Mouse (Mus musculus) layer of hippocampus, adult 2 months (tissue): ENCODE measurements around the gene Bcap31. TPM values are rescaled to one million over a fixed set of nuclear protein-coding genes. Genes with fewer than 3 reads are reported as not detected.

Experiments used
- DNase-seq, 2 experiments: peaks; one replicate each; pipeline ENCODE4 v3.0.0; 2022; ENCODE audit warnings: low spot score in 2 of 2
- H3K27ac ChIP-seq: fragments of 200-600 bp; 2 replicates; pipeline ENCODE4 v1.8.1; 2022
- H3K4me3 ChIP-seq: fragments of 200-600 bp; 2 replicates; pipeline ENCODE4 v1.8.1; 2022; ENCODE audit warnings: mild to moderate bottlenecking
- CTCF ChIP-seq: fragments of 200-600 bp; conservative IDR thresholded peaks from 2 replicates; pipeline ENCODE4 v1.8.1; 2022; ENCODE audit warnings: antibody characterized with exemption, mild to moderate bottlenecking, moderate library complexity
- total RNA-seq, 2 experiments: library from RNA; stranded (reverse); gene quantifications; 2 replicates each; pipeline ENCODE4 v1.2.3; 2021

The Bcap31 gene
- total RNA-seq, 2 experiments from 2014 or later, result 72.3 to 77.8 TPM

GRCm38 (mm10) chrX:73639901-73640469, 76.0 kb downstream of the Bcap31 start:
- TF ChIP-seq CTCF, result no peak
- DNase-seq, result no peak
- H3K4me3 ChIP-seq, result no peak overlapping the region; the same call in 1 of the 2 replicates
- H3K27ac ChIP-seq, result no peak overlapping the region

DNA sequence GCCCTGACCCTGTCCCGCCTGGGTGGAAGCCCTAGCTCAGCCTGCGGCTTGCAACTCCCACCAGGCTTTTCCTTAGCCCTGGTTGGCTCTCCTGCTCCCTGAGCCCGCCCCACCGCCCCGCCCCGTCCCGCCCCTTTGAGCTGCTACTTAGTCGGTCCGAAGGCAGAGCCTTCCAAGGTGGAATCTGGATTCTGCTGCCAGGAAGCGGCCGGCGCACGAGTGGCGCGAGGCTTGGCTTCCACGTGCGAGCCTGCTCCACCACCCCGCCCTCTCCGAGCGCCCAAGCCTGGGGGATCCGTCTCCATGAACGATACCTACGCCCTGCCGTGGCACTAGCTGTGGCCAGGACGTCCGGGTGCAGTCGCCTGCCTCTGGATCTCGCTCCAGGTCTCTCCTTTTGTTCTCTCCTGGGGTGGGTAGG, 76.7 kb downstream of the Bcap31 start, which contains the start of gene Dusp9:
Gene Dusp9 (plus strand): TSS at position 165 of the 421 bp plus-strand sequence.
- no peak for DNase-seq
- no peak for TF ChIP-seq CTCF
- H3K4me3 ChIP-seq, result peak within 1 kb of the TSS; percentile 23; the same call in 1 of the 2 replicates
- H3K27ac ChIP-seq, result no peak within 1 kb of the TSS

GRCm38 (mm10) chrX:73637415-73637814, 78.6 kb downstream of the Bcap31 start:
- no peak for DNase-seq
- Histone ChIP-seq H3K4me3 (peak overlapping the region; percentile 29), H3K27ac (no peak overlapping the region)
- no peak for TF ChIP-seq CTCF

Other genes with a start within 250 kb of the Bcap31 start
- 10 to 100 TPM; 15.9 to 19.3 TPM for gene Bgn, start 232.6 kb downstream of the Bcap31 start, total RNA-seq
- gene Atp2b3, start 213.1 kb downstream of the Bcap31 start, total RNA-seq, result 100 to 1,000 TPM; 156 to 158 TPM
- under 1 TPM; 0.20 to 0.25 TPM for gene Dusp9, start 76.8 kb downstream of the Bcap31 start, total RNA-seq
- gene Pnck, start 56.1 kb downstream of the Bcap31 start, total RNA-seq, result 100 to 1,000 TPM; 113 to 125 TPM
- gene Slc6a8, start 43.0 kb downstream of the Bcap31 start, total RNA-seq, result 10 to 100 TPM; 95.0 to 95.5 TPM
- 10 to 100 TPM; 11.2 to 11.8 TPM for gene Abcd1, start 422 bp upstream of the Bcap31 start, total RNA-seq
- 10 to 100 TPM; 11.2 to 12.1 TPM for gene Plxnb3, start 40.9 kb upstream of the Bcap31 start, total RNA-seq
- 1 to 10 TPM; 3.9 to 4.3 TPM for gene Srpk3, start 58.2 kb upstream of the Bcap31 start, total RNA-seq
- gene Idh3g, start 70.7 kb upstream of the Bcap31 start, total RNA-seq, result 100 to 1,000 TPM; 207 to 209 TPM
- gene Ssr4, start 70.9 kb upstream of the Bcap31 start, total RNA-seq, result 10 to 100 TPM; 89.1 to 94.1 TPM
- 100 to 1,000 TPM in 1 of 2 experiments, 10 to 100 TPM in 1; 93.3 to 107 TPM for gene Pdzd4, start 108.8 kb upstream of the Bcap31 start, total RNA-seq
- not detected for gene Avpr2, start 175.9 kb upstream of the Bcap31 start, total RNA-seq
- 100 to 1,000 TPM; 118 to 139 TPM for gene L1cam, start 179.9 kb upstream of the Bcap31 start, total RNA-seq
- gene Arhgap4, start 205.7 kb upstream of the Bcap31 start, total RNA-seq, result 1 to 10 TPM; 5.3 to 7.2 TPM
- 10 to 100 TPM; 68.0 to 72.0 TPM for gene Naa10, start 205.8 kb upstream of the Bcap31 start, total RNA-seq
- 1 to 10 TPM; 4.5 to 6.2 TPM for gene Renbp, start 214.7 kb upstream of the Bcap31 start, total RNA-seq